Mouse (Mus musculus): ENCODE measurements around the gene Perm1. TPM values are rescaled to one million over a fixed set of nuclear protein-coding genes. Genes with fewer than 3 reads are reported as not detected.

The Perm1 gene
- polyA plus RNA-seq, 2 experiments from 2014 or later, result 0.30 to 1.3 TPM

DNA sequence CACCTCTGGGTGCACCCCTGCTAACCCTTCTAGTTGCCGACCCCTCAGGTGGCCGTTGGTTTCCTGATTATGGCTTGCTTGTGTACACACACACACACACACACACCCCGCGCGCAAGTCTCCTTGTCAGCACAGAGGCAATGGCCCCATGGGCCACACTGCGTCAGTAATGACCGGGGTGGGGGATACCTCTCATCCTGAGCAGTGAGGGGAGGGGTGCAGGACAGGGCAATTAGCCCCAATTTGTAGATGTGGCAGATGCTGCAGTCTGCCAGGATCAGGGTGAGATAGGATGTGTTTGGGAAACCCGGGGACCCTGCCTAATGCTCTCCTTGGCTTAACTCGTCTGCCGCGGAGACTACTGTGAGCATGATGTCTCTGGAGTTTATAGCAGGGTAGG lies 33.9 kb downstream of the Perm1 start:
- ATAC-seq, result no peak

DNA sequence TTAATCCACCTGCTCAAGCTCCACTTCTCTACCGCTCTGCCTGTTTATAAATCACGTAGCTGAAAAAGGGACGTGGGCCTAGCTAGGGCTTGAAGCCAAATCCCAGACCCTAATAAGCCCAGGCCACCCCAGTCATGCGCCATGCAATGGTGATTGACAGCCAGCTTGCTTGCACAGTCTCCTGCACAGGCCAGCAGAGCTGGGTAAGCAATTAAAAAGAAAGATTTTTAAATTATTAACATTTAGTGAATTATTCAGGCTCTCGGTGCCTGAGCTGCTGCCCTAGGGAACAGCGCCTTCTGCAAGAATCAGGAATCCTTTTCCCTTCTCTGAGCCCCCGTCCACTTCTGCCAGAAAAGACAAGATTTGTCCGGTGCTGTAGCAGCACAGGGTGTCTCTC lies 35.4 kb downstream of the Perm1 start:
- ATAC-seq, result no peak

DNA sequence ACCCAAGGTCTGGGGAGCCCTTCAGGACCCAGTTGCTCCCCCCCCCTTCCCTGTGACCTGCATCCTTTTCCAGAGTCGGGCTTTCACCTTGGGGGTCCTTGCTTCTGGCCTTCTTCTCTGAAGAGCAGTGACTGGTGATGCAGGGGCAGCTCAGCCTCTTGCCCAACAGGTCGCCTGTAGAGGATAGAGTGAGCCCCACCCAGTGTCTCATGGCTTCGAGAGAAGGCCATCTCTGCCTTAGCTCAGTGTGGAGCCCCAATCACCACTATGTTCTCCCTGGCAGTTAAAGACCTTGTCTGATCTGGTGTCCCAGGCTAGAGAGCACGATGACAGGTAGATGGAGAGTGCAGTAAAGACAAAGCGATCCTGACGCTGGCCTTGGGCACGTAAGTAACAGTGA lies 36.5 kb downstream of the Perm1 start:
- ATAC-seq, result no peak

DNA sequence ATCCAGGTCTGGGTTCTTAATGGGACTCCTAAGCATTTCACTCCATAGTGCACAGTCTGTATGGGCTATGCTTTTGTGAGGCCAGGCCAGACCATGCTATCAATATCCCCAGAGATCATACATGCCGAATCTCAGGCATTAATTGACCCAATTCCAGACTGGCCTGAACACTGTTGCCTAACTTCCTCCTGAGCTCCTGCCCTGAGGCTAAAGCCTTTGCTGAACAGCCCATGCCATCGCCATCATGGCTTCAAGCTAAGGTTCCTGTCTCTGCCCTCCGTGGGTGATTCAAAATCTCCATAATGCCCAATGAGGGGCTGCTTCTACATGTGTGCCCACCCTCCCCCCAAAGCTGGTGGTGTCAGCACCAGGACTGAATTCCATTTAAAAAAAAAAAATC lies 37.0 kb downstream of the Perm1 start:
- ATAC-seq, result no peak

DNA sequence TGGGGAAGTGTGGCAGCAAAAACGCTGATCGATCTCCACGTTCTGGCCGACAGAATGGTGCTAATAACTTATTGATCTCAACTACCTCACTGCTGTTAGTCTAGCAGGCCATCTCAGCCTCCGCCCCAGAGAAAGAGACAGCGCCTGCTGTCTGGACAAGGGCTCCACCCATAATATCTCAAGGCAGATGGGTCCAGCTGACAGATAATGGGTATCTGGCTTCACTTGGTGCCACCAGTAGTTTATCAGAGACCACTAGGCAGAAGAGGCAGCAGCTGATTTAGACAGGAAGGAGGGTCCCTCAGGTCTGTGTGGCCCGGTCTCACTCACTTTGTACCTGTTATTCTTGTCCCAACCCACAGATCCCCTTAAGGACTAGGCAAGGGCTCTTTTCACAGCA lies 37.4 kb downstream of the Perm1 start:
- ATAC-seq, result no peak

DNA sequence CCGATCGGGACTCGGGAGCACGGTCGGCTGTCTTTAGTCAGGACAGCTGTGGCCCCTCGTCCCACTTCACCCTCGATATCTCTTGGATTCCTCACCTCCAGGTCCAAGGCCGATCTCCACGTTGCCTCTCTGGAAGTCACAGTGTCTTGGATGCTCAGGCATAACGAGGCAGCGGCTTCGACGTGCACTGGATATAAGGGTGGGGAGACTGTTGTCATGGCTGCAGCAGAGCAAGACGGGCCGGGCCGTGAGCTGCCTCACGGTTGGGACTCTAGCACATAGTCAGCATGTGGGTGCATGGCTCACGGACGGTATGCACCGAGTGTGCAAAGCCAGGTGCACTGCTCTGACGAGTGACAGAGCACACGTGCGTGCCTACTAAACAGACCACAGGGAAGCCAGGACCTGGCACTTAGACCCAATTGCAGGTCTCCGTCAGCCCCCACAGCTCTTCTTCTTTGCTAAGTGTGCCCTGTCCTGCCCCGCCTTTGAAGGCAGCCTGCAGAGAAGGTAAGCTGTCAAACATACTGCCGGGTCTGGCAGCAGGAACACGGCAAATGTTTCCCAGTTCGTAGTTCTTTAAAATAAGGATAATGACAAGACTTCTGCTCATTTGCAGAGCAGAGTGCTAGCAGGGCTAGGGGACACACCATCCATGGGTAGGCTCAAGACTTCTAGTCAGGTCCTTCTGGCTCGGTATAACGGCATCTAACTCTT lies 38.9 kb downstream of the Perm1 start:
- ATAC-seq, result peak; percentile 32

DNA sequence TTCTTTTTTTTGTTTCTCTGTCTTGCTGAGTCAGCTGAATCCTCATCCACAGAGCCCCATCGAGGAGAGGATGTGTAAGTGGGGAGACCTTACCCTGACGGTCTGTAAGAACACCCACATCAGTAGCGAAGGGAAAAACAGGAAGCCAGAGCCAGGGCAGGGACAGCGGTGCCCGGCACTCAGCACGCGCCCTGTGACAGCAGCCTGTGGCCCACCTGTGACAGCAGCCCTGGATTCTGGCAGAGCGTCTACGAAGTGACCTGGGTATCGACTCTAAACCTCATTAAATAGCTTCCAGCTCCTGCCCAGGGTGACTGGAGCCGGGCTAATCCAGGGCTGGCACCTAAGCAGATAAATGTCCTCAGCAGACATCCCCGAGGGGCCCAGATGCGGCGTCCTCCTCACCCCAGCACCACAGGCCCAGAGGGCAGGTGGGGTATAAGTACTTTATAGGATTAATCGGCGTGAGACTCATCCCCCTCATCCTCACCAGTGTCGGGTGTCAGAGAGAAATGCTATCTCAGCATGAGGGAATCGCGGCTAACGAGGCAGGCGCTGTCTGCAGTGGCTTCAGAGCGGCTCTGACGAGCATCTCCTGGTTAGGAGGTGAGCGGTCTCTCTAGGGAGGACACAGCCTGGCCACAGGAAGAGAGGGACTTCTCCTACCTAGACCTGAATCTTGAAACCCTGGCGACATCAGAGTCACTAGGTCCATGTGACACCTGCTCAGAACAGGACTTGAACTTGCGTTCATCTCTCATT lies 39.6 kb downstream of the Perm1 start, which contains the start of gene Samd11:
Gene Samd11 (minus strand): TSS at position 580 of the 762 bp plus-strand sequence.
- peak; percentile 84 for ATAC-seq

Other genes with a start within 250 kb of the Perm1 start
- under 1 TPM; 0.90 to 0.95 TPM for gene B3galt6, start 223.2 kb upstream of the Perm1 start, polyA plus RNA-seq (2017; shearing (Covaris generic))
- 100 to 1,000 TPM; 464 to 478 TPM for gene Sdf4, start 223.0 kb upstream of the Perm1 start, polyA plus RNA-seq (2017; shearing (Covaris generic))
- 100 to 1,000 TPM; 802 to 961 TPM for gene Tnfrsf4, start 202.0 kb upstream of the Perm1 start, polyA plus RNA-seq (2017; shearing (Covaris generic))
- gene Tnfrsf18, start 189.7 kb upstream of the Perm1 start, polyA plus RNA-seq (2017; shearing (Covaris generic)), result 100 to 1,000 TPM; 770 to 845 TPM
- not detected for gene Ttll10, start 156.5 kb upstream of the Perm1 start, polyA plus RNA-seq (2017; shearing (Covaris generic))
- gene 9430015G10Rik, start 105.9 kb upstream of the Perm1 start, polyA plus RNA-seq (2017; shearing (Covaris generic)), result 10 to 100 TPM; 14.9 to 19.3 TPM
- gene Rnf223, start 85.4 kb upstream of the Perm1 start, polyA plus RNA-seq (2017; shearing (Covaris generic)), result under 1 TPM in 1 of 2 experiments, not detected in 1; 0.20 TPM
- gene Agrn, start 18.4 kb upstream of the Perm1 start, polyA plus RNA-seq (2017; shearing (Covaris generic)), result 1 to 10 TPM; 2.6 to 2.8 TPM
- 10 to 100 TPM; 29.5 to 84.6 TPM for gene Isg15, start 15.1 kb upstream of the Perm1 start, polyA plus RNA-seq (2017; shearing (Covaris generic))
- 1 to 10 TPM; 2.6 to 7.4 TPM for gene AW011738, start 12.6 kb upstream of the Perm1 start, polyA plus RNA-seq (2017; shearing (Covaris generic))
- 1 to 10 TPM; 5.8 to 6.1 TPM for gene Plekhn1, start 19.0 kb downstream of the Perm1 start, polyA plus RNA-seq (2017; shearing (Covaris generic))
- gene Noc2l, start 20.1 kb downstream of the Perm1 start, polyA plus RNA-seq (2017; shearing (Covaris generic)), result 10 to 100 TPM; 14.5 to 15.9 TPM
- gene Samd11, start 39.8 kb downstream of the Perm1 start, polyA plus RNA-seq (2017; shearing (Covaris generic)), result 1 to 10 TPM; 2.8 to 2.9 TPM
- gene Vmn2r-ps159, start 115.2 kb downstream of the Perm1 start, polyA plus RNA-seq (2017; shearing (Covaris generic)), result not detected